Mouse (Mus musculus) frontal cortex, postnatal 25 days (tissue): ENCODE data around the gene Bri3bp.
A peak's percentile ranks its signal among the peaks of the same experiment; 100 is the strongest.
"Not testable (repeated sequence)": the region's sequence is repeated elsewhere in the genome, so short reads cannot be mapped to it uniquely, and the experiment has no call there.

Source experiments
- DNase-seq, 2 experiments: peaks; one replicate each; pipeline ENCODE4 v3.0.0; 2022; ENCODE audit warnings: low spot score in 2 of 2

The Bri3bp gene

DNA sequence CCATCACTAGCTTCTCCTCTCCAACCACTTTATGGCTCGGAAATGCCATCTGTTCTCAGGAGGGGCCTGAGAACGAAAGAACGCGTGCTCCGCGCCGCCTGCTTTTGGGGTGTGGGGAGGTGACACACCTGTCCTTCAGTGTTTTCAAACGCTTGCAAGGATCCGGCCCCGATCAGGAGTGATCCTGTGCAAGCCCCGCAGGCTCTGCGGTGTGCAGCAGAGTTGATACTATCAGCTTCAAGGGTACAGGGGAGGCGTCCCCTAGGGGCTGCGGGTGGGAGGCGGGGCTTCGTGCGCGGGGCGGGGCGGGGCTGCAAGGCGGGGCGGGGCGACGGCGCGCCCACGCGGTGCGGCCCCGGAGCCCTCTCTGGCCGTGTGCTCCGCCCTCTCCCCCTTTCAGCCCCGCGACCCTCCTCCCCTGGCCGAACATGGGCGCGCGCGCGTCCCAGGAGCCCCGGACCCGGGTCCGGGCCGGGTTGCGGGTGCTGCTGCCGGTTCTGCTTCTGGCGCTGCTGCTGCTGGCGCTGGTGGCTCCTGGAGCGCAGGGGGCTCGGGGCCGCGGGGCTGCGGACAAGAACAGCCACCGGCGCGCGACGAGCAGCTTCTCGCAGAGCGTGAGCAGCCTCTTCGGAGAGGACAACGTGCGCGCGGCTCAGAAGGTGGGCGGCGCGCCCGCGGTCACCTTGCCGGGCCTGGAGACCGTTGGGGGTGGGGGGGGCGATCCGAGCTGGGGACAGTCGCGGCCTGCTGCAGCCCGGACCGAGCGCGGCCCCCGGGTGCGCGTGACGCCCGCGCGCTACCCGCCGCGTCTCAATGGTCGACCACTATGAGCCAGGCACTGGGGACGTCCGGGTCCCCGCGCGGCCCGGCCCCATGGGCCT lies at the start of gene Bri3bp:
Bri3bp (plus strand) TSS at position 335 of the 881 bp plus-strand sequence.
- no peak for DNase-seq

DNA sequence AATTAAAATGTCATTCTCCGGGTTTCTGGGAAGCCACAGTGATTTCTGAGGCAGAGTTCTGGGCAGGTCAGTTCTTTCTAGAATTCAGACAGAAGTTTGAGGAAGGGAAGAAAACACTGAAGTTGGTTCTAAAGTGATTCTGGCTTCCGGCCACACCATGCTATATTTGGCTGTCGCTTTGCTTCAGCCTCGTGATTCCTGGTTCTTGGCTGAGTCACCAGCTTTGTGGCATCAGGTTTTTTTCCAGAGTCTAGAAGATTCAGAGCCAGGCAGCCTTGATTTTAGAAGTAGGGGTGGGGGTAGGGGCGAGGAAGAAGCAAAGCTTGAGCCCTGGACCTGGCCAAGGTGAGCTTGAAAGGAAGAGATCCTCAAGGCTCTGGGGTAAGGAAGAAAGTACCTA lies 49.8 kb upstream of the Bri3bp start:
- peak; percentile 55 to 68 for DNase-seq

DNA sequence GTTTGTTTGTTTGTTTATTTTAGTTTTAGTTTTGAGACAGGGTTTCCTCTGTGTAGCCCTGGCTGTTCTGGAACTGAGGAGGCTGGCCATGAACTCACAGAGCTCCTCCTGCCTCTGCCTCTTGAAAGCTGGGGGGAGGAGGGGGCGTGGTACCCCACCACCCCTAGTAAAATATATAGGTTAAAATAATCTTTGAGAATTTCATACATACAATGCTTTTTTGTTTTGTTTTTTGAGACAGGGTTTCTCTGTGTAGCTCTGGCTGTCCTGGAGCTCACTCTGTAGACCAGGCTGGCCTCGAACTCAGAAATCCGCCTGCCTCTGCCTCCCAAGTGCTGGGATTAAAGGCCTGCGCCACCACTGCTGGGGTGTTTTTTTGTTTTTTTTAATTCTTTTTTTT lies 49.2 kb upstream of the Bri3bp start:
- DNase-seq, result not testable (repeated sequence)

DNA sequence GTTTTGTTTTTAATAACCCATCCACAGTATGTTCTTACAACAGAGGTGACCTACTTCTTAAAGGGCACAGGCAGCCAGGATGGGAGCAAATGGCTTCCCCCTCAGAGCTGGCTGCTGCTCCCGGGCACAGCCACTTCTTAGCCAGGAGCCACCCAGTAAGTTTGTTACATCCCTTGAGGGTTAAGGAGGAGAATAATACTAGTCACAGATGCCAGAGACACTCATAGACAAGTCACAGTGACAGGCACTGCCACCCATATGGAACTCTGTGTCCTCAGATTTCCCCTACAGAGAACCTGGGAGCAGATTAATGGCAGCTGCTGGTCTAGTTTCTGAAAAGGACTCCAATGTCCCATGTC lies 48.8 kb upstream of the Bri3bp start:
- no peak for DNase-seq

DNA sequence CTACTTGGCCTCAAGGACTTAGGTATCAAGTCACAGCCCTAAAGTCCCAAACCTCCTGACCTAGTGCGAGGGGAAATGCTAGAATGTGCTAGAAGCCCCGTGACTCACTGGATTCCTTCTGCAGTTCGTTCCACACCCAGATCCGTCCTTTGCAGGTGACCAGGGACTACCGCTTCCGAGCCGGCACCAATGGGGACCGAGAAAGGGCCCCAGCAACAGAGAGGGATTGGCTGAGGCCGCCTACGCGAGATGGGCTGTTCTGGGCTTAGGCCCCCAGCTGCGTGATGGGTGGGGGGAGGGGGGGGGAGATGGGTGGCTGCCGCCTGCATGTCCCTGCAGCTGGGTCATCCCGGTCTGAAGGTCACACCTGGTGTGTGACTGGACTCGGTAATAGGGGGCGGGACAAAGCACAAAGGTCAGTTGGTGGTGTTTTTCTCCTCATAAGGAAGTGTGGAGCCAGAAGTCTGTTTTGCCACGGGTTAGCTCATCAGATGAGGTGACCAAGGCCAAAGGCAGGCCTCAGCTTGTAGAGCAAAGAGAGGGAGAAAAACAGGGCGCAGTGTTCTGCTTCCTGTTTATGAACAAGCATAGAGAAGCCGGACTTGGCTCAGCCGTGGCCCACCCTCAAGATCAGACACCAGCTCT lies 48.3 kb upstream of the Bri3bp start:
- DNase-seq, result peak; percentile 93 to 97

DNA sequence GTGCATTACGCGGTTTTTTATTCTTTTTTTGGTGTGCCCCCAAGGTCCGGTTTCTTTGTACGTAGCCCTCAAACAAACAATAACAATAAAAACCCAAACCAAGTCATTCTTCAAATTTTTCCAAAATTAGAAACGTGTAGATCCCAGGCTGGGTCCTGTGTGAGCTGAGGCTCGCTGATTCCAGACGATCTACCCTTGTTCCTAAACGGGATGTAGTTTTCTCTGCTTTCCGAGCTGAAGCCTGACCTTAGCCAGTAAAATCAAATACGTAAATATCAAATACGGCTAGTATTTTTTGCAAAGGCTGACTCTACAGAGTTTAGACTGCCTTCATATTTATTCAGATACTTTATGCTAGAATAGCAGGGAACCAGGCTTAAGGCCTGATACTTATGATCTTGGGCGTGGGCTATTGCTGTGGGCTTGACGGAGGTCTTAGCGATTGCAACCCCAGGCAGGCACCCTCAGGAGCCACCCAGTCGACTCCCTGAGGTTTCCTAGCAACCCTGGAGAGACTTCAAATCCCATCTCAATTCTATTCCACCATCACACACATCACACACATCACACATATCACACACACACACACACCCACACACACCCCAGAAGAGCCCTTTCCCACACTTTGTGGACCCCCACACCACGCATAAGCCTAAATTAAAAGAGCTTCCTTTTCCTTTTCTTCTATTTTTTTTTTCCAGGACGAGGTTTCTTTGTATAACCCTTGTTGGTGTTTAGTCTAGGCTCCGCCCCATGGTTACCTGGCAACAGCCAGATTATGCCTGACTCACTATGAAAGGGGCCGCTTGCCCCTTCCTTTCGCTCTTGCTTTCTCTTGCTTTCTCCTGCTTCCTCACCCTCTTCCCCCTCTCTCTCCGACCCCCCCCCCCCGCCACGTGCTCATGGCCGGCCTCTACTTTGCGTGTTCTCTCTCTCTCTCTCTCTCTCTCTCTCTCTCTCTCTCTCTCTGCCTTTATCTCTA lies 47.5 kb upstream of the Bri3bp start:
- DNase-seq, result peak in 1 of 2 experiments; percentile 45

DNA sequence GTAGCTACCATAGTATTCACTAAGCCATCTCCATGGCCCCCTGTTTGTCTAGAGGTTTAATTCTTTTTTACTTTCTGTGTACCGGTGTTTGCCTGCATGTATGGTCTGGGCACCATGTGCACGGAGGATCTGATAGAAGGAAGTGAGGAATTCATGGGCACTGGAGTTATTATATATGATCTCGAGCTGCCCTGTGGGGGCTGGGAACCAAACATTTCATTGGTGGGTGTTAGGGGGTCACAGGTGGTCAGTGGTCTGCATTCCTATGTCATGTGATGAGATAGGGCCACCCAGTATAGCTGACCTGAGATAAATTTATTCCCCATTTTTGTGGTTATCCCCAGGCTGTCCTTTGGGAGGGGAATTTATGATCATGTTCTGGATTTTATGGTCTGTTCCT lies 46.4 kb upstream of the Bri3bp start:
- DNase-seq, result no peak

DNA sequence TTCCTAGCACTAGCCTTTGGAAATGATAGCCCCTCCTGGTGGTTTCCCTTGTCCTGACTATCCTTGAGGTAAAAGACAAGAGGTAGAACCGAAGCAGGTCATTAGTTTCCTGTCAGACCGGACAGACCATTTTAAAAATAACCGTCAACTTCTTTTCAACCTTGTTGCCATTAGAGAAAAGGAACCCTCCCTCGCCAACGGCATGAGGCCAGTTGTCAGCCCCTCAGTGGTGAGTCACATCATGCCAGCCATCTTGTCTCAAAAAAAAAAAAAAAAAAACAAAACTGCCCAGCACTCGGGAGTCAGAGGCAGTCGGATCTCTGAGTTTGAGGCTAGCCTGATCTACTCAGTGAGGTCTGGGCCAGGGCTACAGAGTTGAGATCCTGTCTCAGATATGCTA lies 40.5 kb upstream of the Bri3bp start:
- DNase-seq, result no peak

DNA sequence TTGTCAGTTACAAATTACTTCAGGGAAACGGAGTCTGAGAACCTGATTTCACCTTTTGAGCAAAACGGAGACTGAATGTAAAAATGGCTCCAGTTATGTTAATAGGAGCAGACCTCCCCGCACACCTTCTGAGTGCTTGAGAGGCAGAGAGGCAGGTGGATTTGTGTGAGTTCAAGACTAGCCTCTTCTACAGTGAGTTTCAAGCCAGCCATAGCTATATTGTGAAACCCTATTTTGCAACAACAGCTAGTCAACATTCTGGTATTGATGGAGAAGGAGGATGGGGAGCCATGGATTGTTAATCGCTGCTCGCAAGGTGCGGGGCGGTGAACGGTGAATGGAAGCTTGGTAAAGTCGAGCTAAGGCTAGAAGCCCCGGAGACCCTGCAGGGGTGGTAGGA lies 38.9 kb upstream of the Bri3bp start:
- no peak for DNase-seq

DNA sequence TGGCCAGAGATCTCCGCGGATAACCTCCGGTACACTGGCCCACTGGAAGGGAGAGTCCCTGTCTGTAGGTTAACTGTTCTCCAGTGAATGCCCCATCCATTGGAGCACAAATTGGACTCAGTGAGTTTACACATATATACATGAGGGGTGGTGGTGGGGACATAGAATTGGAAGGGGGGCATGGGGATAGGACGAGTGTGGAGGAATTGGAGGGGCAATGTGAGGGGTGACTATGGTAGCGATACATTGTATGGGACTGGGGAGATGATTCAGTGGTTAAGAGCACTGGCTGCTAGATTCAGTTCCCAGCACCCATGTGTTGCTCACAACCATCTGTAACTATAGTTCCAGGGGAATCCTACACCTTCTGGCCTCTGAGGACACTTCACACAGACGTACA lies 38.4 kb upstream of the Bri3bp start:
- DNase-seq, result no peak

DNA sequence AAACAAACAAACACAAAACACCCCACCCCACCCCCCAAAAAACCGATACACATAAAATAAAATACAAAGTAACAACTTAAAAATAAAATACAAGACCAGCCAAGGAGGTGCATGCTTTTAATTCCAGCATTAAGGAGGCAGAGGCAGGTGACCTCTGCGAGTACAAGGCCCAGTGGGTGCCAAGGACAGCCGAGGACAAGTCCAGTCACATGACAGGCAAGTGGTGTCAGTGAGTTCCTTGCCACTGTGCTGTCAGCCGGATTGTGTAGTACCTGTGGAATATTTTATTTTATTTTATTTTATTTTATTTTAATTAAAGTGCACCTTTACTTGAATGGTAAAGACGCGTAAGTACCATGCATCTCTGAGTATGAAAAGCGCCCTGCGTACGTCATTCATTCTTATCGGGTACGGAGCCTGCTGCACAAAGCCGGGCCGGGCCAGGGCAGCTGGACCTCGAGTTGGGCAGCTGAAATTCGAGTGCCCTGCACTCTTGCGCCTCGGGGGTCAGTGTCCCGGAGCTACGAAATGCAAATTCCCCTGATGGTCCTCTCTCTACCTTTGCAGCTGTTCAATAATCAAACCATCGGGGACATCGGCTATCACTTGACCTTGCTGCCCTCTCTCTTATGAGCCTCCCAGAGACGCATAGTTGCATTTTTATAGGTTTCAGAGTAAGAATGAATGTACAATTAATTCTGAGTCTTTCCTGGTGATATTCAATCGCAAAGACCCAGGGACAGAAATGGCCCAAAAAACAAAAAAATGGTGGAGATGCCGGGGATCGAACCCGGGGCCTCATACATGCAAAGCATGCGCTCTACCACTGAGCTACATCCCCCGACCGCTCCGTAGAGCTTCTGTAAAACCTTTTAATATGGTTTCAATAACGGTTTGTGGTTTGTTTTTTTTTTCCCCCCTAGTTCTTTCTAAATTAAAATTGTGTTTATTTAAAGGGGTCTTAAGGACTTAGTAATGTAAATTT lies 37.6 kb upstream of the Bri3bp start:
- peak; percentile 74 to 80 for DNase-seq

DNA sequence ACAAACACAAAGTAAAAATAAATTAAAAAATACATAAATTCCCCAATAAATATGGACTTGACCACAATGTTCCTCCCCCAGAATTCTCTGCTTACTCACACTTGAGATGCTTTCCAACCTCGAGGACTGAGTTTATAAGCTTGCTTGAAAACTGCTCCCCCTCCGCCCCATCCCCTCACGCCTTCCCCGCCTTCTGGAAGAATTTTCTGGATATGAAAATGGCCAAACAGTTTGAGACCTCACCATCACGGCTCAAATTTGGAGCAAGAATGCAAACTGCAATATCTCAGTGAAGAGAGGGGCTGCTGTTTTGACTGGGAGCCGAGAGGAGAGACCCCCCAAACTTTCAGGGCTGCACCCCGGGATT lies 36.8 kb upstream of the Bri3bp start:
- DNase-seq, result no peak

DNA sequence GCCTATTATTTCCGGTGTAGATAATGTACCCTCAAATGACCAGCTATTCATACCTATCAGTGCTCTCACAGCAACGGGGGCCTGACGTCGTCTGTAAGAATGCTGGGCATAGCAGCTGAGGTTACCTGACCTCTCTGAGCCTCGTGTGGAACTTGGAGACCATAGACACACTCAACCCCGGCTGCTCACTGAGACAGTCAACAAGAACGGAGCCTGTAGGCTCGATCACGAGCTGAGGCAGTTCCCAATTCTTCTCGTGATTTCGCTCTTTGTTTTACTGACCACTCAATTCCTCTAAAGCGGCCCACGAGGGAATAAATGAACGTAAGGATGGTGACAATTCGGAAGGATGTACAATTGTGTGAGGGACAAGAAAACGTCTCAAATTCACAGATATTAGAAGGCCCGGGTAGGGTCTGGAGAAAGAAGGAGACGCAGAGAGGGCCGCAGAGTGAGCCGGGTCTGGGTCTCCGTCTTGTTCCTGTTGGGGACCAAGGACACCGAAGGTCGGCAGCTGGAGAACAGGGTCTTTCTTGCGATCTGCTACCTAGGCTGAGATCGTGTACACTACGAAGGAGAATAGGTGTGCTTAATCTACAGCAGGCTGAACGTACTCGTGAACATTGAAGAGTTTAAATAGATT lies 36.3 kb upstream of the Bri3bp start:
- peak; percentile 56 to 71 for DNase-seq

DNA sequence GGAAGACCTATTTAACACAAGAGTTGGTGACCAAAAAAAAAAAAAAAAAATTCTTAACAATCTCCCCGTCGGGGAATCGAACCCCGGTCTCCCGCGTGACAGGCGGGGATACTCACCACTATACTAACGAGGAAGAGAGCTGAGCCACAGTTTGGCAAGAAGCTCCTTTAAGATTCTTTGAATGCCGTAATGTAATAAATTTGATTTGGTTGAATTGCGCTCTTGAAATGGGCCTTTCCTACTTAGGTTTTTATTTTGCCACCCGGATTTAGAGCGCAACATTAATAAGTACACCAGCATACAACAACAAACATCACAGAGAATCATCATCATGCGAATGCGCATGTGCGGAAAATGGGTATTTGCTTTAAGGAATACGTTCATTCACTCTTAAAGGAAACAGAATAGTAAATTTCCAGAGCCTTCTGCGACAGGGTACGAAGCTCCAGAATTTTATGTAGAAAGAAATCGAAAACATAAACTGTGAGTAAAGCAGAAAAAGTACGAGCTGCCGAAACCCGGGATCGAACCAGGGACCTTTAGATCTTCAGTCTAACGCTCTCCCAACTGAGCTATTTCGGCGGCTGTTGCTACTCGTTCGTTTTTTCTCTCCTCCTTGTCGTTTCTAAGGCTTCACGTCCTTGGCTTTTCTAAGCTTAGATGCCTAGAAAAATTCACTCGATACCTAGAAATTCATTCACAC lies 35.7 kb upstream of the Bri3bp start:
- peak; percentile 93 to 96 for DNase-seq

DNA sequence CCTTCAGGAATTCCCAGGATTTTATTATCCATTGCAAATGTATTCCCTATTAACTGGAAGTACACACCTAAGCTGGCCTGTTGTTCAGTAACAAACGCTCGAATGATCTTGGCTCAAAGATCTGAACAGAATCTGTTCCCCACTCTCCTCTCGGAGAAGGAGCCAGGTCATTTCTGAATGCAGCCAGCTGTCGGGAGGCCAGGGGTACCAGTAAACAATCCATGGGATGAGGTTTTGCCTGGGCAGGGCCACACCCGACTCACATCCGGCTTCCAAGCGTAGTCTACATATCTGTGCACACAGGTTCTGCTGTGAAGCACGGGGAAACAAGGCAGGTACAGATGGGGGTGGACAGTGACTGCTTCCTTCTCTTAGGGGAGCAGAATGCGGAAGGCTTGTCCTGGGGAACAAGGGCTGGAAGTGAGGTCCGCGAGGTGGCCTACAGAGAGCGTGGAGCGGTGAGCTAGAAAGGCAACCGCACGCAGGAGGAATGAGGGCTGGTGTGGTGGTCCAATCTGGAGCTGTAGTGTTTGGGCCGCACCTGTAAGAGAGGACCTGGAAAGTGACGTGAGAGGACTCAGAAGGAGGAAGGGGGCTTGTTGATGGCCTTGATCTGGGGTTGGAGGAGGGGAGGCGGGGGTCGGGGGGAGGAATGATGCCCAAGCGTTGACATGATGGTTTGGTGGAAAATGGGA lies 34.9 kb upstream of the Bri3bp start:
- peak; percentile 54 to 62 for DNase-seq

DNA sequence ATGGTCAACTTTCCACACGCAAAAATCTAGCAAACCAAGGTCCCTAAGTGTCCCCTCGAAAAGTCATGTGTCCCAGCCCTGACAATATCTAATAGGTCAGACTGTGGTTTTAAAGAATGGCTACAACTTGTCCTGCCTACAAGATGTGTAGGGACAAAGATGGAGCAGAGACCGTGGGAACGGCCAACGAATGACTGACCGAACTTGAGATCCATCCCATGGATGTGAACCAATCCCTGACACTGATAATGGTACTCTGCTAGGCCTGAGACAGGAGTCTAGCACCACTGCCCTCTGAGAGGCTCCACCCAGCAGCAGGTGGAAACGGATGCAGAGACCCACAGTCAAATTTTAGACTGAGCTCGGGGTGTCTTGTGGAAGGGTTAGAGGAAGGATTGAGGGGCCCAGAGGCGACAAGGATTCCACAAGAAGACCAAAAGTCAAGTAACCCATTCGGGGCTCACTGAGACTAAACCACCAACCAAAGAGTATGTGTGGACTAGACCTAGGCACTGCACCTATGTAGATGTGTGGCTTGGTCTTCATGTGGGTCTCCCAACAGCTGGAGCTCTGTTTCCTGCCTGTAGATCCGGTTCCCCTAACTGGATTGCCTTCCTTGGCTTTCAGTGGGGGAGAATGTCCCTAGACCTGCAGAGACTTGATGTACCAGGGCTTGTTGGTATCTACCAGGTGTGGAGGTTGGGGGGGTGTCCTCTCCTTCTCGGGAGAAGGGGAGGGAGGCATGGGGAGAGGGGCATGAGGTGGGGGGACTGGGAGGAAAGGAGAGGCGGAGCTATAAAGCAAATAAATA lies 34.1 kb upstream of the Bri3bp start:
- no peak for DNase-seq

DNA sequence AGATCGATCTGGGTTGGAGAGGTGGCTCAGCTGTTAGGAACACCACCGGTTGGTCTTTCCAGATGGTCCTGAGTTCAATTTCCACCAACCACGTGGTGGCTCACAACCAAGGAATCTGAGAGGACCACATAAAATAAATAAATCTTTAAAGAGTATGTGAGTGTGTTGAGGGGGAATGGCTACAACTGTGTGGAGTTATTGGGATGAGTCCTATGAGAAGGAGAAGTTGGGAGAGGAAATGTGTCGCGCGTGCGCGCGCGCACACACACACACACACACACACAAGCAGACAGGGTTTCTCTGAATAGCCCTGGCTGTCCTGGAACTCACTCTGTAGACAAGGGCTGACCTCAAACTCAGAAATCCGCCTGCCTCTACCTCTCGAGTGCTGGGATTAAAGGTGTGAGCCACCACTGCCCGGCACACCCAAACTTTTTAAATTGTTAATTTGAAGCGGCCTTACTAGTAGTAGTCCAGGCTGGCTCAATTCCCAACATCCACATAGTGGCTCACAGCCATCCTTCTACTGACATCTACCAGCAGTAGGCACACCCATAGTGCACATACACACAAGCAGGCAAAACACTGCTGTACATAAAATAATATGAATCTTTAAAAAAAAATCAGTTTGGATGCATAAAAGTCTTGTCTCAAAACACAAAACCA lies 33.3 kb upstream of the Bri3bp start:
- no peak for DNase-seq

DNA sequence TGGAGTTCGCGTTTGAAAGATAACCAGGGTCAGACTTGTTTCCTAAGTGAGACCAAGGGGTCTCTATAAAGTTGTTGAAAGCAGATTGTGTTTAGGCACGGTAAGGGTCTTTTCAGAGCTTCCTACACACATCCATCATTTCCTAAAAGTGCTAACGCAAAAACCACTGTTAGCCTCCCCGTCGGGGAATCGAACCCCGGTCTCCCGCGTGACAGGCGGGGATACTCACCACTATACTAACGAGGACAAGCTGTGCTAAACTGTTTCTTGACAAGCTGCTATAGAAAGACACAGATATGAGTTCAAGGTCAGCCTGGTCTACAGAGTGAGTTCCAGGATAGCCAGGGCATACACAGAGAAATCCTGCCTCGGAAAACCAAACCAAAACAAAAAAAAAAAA lies 32.5 kb upstream of the Bri3bp start:
- peak; percentile 87 to 89 for DNase-seq
